Mouse (Mus musculus): ENCODE measurements around the gene Syngr1.

The Syngr1 gene

DNA sequence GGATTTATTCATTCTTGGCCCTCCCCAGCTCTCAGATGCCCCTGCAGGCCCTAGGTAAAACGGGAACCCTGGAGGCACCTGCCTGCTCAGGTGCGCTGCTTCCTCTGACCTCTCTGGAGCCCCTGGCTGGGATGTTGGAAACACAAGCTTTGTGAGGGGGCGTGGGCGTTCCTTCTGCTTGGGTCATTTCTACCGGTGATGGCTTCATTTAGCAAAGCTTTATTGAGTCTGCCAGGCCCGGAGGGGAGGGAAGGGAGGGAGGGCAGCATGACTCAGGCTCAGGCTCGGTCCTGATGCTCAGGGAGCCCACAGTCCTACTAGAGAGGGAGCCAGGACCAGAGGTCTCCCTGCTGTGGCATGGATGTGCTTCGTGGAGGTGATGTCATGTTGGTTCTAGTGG is 1.5 kb downstream of the Syngr1 start:
- no peak for DNase-seq

DNA sequence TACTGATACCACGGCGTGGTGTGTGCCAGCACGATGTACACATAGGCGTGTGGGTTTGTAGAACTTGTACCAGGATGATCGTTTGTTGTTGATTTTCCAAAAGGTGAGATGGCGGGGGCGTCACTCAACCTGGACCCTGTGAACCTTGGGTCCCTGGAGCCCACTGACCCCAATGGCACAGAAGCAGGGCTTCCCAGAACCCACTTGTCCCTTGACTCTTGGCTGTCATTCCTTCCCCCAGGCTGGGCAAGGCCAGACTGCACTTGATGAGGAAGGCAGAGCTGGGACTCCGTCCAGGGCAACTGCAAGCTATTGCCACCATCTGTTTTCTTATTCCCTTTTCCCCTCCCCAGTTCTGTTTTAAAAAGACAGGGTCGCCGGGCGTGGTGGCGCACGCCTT is 3.1 kb downstream of the Syngr1 start:
- no peak for DNase-seq

DNA sequence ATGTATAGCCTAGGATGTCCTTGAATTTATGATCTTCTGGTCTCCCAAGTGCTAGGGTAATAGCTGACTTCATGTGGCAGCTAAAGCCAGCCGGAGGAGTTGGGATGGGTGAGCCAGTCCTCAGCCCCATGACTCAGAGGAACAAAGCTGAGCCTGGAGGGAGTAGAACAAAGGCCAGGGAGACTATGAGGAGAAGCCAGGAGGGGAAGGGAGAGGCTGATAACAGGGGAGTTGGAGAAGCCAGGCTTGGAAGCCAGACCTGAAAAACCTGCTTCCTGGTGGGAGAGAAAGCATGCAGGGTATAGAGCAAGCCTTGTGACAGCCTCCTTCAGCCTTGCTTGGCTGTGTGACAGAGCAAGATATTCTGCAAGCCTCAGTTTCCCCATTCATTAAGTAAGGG is 4.5 kb downstream of the Syngr1 start:
- no peak for DNase-seq

DNA sequence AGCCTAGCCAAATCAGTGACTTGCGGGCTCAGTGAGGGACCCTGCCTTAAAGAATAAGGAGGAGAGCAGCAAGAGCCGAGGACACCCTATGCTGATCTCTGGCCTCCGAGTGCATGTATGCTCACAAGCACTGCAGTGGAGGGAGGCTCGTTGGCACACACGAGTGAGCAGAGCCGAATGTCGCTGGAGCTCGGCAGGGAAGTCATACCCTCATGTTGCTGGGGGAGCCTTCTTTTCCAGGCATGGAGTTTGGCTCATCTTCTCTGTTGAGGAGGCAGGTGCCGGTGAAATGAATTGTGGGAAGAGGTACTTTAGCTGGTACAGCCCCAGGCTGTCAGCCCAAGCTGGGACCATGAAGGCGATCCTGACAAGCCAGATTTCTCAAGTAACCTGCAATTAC is 5.3 kb downstream of the Syngr1 start:
- DNase-seq = no peak

DNA sequence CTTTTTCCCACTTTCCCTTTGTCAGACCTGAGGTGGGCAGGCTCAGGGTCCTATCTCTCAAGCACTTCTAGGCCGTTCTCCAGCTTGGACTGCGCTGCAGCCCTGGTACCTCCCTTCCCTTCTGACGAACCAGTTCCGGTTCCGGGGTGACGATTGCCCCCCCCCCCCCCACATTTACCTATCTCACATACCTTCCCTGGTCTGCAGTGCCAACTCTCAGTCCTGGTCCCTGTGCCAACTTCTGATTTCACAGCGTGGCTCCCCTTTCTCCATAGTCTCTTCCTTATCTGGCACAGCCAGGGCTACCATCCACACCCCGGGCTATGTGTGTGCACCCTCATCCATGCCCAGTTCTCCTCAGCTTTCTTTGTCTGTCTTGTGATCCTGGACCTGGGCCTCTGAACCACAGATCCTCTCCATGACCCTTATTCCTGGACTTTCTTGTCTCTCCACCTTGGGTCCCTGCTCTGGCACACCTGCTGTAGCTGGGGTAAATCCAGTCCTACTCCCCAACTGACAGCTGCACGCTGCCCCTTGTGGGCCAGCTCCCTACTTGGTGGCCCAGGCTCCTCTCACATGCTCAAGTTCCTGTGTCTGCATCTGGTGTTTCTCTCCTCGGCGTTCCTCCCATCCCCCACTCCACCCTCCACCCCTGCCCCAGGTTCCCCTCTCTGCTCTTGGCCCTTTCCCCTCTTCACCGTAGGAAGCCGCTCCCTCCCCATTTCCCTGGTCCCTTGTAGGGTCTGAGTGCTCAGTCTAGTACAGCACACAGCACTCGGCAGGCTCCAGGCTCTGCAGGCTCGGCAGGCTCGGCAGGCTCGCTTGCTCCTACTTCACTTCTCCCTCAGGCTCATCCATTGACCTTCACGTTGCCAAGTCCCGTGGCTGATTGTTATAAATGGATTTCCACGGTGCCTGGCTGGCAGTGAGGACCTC is 6.1 kb downstream of the Syngr1 start:
- DNase-seq = peak; percentile 53

DNA sequence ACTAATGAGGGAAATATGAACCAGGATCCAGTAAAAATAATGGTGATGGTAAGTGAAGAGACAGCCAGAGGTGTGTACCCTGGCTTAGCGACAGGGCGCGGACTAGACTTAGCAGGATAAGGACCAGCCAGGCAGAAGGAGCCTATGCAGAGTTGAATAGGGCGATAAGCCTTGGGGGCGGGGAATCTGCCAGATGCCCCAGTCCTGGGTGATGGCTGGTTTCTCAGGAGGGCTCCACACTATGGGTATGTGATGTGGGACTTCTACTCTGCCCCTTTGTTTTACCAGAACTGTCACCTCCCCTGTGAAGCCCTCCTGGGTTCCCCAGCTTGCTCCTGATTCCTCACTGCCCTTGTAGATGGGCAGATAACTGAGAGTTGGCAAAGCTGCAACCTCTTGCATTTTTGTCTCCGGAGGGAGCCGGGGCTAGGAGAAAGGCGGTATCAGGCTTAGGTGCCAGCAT is 6.9 kb downstream of the Syngr1 start:
- DNase-seq = no peak

DNA sequence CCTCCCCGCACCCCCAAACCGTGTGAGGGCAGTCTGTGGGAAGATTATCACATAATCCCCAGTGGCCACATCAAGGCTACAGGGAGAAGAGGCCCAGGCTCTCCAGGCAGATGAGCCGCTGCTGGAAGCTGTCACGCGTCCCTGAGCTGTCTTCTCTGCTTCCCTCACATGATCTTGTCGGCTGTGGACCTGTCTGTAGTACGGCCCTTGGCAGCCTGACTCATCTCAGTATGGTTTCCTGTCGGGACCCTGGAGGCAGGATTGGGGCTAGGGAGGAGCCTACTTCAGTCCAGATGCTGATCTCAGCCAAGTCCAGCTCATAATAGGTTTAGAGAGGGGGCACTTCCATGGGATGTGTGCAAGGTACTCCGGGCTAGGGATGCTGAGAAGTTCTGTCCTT is 7.7 kb downstream of the Syngr1 start:
- DNase-seq = no peak

DNA sequence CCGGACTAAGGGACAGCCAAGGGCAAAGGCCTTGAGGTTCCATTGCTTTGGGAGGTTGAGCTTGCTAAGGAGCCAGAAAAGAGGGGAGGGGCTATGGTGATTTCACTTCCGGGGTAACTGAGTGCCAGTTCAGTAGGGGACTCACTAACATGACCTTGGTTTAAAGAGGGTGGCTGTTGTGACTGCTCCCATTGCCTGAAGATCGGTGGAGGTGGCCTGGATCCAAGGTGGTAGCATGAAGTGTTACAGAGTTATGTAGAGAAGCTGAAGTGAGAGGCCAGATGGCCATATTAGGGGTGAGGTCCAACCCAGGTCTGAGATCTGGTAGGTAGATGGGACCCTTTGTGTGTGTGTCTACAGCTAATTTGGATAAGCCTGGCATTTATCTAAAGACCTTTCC is 8.3 kb downstream of the Syngr1 start:
- no peak for DNase-seq

DNA sequence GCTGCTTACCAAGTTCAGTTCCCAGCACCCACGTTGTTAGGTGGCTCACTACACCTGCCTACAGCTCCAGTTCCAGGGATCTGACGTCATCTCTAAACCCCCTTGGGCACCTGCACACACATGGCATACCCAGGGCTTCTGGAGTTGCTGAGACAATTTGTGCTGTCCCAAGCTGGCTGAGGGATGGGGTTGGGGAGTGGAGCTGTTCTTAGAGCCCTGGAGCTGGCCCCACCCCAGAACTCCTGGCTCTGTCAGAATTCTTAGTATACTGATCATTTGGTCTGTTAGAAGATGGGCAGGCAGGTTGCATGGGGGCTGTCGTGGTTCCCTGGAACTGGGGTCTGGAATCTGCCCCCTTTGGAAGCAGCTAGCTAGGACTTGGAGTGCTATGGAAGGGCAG is 9.1 kb downstream of the Syngr1 start:
- DNase-seq = no peak

DNA sequence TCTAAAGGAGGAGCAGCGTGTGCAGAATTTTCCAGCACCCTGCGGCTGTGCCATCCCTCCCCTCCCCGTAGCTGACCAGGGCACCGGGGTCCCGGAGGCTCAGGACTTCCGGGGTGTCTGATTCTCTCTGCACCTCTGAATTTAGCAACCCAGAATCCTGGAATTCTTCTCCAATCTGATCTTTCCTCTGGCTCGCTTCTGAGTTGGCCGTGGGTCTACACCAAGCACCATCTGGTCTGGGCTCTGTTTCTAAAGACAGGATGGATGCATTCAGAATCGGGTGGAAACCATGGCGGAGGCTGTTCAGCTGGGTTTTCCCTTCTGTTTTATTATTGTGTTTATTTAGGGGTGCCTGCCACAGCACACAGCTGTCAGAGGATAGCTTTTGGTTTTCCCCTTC is 9.7 kb downstream of the Syngr1 start:
- no peak for DNase-seq

DNA sequence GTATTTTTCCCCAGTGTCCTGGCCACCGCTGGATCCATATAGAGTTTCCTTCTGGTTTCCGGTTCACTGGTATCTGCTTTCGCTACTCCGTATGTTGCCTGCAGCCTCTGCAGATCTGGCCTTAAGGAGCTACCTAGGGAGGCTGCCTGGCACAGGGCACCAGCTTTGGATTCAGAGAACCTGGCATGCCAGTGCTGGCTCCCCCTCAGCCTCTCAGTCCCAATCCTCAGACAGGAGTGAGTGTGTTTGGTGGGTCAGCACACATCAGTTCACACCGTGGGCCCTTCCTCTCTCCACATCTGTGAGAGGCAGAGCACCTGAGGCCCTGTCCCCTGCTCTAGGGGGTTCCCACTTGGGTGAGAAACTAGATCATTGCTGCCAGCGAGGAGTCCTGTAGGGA is 10.4 kb downstream of the Syngr1 start:
- no peak for DNase-seq

DNA sequence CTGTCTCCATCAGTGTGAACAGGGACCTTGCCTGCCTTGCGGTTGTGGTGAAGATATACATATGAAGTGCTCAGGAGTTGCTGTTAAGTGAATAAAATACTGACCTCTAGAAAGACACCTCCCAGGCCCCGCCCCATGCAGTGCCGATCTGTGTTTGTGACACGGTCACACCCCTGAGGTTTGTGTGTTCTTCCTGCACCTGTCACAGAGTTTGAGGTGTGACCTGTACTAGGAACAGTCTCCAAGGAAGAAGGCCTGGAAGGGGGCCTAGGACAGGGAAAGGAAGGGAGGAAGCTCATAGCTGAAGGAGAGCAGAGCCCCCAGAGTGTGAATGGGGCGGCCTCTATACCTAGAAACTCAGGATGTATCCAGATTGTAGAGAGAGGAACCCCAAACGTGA is 11.4 kb downstream of the Syngr1 start:
- DNase-seq = no peak

DNA sequence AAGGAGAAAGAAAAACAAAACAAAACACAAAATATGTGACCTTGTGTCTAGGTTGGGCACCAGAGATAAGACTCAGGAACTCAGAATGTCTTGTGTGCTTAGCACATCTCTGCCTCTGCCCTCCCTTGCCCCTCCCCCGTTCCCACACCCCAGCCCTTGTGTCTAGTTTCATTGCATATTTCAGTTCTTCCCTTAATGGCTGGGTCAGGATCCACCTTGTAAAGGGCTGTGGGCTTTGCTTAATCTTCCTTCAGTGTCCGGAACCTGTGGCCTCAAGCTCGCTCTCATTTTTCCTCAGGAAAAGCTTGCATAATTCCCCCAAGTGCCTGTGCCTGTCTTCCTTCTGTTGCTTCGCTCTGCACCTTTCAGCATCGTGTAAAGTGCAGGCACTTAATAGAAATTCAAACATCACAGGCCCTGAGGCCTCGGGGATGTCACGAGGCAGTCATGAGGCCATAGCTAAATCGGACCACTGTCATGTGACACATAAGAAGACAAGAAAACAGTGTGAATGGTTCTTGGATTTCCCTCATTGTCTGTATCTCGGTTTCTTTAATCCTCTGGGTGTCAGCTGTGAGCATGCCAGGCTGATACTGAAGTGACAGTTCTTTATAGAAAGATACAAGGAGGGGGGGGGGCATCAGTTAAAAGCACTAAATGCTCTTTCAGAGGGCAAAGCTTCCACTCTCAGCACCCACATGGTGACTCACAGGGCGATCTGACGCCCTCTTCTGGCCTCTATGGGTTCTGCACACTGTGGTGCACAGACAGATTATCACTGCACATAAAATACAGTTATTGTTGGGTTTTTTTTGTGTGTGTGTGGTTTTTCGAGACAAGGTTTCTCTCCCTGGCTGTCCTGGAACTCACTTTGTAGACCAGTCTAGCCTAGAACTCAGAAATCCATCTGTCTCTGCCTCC is 14.6 kb downstream of the Syngr1 start:
- DNase-seq = peak; percentile 36

DNA sequence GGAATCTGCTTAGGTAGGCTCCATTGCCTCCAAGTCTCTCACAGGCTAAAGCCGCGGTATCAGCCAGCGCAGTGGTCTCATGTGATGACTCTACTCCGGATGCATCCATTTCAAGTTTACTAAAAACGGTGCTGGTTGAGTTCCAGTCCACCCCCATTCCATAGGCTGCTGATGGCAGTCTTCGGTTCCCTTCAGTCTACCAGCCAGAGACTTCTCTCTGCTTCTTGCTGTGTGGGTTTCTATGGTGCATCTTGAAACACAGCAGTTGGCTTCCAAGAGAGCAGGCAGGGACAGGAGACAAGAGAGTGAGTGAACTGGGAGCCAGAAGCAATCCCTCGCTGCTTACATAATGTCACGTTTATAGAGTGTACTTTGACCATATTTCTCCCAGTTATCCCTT is 16.0 kb downstream of the Syngr1 start:
- DNase-seq = no peak

DNA sequence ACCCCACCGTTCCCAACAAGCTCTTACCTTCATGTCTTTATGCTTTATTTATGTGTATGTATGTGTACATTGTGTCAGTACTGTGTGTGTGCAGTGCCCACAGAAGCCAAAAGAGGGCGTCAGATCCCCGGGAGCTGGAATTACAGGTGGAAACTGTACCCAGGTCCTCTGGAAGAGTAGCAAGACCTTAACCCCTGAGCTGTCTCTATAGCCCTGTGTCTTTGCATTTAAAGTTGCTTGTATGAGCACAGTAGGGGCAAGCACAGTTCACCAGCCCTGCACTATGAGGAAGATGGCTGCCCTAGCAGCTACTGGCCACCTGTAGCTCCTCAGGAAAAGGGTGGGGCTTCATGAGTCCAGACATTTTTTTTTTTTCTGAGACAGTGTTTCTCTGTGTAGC is 16.4 kb downstream of the Syngr1 start:
- no peak for DNase-seq

DNA sequence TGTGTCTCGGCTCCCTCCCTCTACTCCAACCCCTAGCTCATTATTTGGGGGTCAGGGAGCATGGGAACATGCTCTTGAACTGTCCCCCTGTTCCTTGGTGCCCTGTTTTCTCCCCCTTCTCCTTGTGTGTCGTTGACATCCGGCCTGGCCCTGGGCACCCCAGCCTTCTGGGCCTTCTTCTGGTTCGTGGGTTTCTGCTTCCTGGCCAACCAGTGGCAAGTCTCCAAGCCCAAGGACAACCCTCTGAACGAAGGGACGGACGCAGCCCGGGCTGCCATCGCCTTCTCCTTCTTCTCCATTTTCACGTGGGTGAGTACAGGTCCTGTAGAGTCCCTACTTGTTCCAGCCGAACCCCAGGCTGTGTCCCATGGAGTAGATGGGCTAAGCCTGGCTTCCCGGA is 20.3 kb downstream of the Syngr1 start:
- DNase-seq = no peak

DNA sequence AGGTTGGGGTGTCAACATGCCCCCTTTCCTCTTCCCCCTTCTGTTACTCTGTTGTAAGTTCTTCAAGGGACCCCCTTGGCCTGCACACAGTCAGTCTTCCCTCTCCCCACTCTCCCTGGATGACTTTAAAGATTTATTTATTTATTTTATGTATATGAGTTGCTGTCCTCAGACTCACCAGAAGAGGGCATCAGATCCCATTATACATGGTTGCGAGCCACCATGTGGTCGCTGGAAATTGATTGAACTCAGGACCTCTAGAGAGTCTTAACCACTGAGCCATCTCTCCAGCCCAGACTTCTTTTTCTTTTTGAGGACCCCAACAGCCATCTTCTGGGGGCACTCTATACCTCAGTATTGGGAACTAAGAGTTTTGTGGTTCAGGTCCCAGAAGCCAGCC is 21.4 kb downstream of the Syngr1 start:
- DNase-seq = no peak

DNA sequence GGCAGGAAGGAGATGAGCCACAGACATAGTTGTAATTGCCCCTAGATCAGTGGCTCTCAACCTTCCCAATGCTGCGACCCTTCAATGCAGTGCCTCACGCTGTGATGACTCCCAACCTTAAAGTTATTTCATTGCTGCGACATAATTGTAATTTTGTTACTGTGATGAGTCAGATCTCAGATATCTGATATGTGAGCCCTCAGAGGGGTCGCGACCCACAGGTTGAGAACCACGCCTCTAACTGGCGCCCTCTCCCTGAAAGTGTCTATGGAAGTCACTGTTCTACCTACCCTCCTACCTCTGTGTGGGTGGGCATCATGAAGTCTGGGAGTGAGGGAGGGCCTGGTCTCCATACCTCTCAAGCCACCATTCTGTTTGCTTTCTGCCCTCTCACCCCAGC is 23.3 kb downstream of the Syngr1 start:
- no peak for DNase-seq

DNA sequence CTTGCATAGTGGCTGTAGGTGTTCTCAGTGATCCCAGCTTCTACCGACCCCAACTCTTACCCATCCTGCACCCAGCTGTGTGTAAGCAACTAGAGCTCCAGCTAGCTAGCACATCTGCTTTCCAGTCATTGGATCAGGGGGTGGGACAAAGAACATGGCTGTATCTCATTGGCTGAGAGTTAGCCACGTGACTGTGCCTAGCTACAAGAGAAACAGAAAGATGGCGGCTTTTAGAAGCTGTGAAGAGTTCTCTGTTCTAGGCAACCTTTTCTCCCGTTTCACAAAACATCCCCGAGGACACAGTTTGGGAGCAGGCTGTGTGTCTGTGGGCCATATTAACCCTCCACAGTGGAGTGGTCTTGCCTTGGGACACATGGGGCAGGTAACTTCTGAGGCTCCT is 24.1 kb downstream of the Syngr1 start:
- no peak for DNase-seq

DNA sequence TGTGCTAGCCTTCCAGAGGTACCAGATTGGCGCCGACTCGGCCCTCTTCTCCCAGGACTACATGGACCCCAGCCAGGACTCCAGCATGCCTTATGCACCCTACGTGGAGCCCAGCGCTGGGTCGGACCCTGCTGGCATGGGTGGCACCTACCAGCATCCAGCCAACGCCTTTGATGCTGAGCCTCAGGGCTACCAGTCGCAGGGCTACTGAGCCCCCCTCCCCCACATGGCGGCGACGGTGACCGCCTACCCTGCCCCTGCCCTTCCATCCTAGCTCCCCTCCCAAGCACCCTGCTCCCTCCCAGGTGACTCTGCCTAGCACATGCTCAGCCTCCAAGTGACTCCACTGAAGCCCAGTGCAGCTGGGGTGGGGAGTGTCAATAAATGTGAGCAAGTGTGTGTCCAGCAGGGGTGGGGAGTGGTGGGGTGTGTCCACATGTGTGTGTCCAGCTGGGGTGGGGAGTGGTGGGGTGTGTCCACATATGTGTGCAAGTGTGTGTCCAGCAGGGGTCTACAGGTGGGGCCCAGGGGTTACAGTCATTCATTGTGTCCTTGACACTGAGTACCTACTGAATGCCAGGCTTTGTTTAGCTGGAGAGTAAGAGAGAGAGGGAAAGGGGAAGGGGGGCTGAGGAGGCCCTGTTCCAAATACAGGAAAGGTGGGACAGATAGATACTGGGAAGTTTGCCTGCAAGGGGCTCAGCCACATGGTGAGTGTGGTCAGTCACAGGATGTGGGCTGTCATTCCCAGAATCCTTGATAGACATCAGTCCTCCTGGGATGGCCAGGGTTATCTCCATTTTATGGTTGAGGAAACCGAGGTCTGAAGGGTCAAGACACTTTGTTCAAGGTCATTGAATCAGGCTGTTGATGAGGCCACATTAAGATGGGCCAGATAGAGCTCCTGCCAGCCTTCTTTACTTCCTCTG is 25.0 kb downstream of the Syngr1 start:
- DNase-seq = no peak

DNA sequence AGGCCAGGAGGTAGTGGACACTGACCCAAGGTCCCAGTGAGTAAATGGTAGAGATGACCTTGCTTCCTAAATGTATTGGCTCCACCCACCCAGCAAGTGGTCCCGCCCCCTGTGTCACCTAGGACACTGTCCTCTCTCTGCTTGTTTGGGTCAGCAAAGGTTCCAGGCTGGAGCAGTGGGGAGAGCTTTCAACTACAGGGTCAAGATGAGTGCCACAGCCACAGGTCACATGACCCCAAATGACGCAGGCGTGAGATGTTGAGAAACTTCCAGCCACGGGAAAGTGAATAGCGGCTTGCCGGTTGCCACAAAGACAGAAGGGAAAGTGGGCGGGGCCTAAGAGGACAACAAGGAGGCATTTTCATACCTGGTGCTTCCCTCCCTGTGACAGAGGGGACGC is 26.0 kb downstream of the Syngr1 start:
- peak; percentile 48 for DNase-seq

DNA sequence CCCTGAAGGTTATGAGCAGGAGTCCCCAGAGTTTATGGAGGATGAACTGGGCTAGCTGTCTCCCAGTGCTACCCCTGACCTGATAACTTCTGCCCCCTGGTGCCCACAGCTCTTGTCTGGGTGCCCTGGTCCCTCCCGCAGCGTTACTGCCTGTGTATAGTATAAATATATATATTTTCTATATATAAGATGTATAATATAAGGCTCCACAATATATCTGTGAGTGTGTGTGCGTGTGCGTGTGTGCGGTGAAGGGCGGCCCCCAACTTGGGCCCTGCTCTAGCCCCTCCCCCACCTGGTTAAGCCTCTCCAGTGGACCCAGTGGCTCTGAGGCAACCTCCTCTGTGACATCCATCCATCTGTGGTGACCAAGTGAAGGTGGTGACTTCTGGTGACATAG is 27.9 kb downstream of the Syngr1 start:
- DNase-seq = no peak

Measured in lung, postnatal 36 days (tissue).